9 mouse cellular contexts compared by ENCODE assay signal in genomic region chr13:83573327-83573726, GRCm38 (mm10).
A peak's percentile ranks its signal among the peaks of the same experiment; 100 is the strongest.
DNase-seq lines count a peak whose midpoint lies in the region; ATAC-seq lines count a peak whose summit lies in the region.
"Had no signal": no experiment of that assay in that cellular context is flagged by ENCODE, and none has a peak within 500 bp of the region (broad histone marks: within the 10 kb centered on the region; RNA-seq: fewer than 3 reads in every experiment).

No protein-coding gene starts in this region.

- no peak for DNase-seq in lung, postnatal 4 days
- DNase-seq in adrenal gland, postnatal 10 days, result peak; percentile 57
- peak; percentile 52 for DNase-seq in heart, adult 8-10 months (ENCODE audit: low spot score)
- DNase-seq in yolk sac, embryonic 10.5 days (ENCODE audit: low spot score), result no peak
- no peak for DNase-seq in cerebellum, adult 11-12 months

- H3K9ac ChIP-seq in lung, embryonic 15.5 days, result no peak overlapping the region
- H3K9ac ChIP-seq in liver, embryonic 16.5 days (ENCODE audit: low read depth, low read length), result no peak overlapping the region
- H3K9ac ChIP-seq: embryonic facial prominence, embryonic 15.5 days had no signal

- H3K27ac ChIP-seq in lung, embryonic 15.5 days, result peak overlapping the region; percentile 55
- no peak overlapping the region for H3K27ac ChIP-seq in liver, embryonic 16.5 days (ENCODE audit: low read length)
- H3K27ac ChIP-seq: embryonic facial prominence, embryonic 15.5 days had no signal

- peaks cover 22% of the 10 kb centered on the region for H3K4me1 ChIP-seq in lung, embryonic 15.5 days
- H3K4me1 ChIP-seq in liver, embryonic 16.5 days (ENCODE audit: control insufficient read depth, low read depth, low read length), result peaks cover 8% of the 10 kb centered on the region

- H3K27me3 ChIP-seq in lung, embryonic 15.5 days, result no peaks in the 10 kb centered on the region
- no peaks in the 10 kb centered on the region for H3K27me3 ChIP-seq in liver, embryonic 16.5 days (ENCODE audit: control insufficient read depth, insufficient read depth, low read depth, low read length)
- H3K27me3 ChIP-seq: embryonic facial prominence, embryonic 15.5 days had no signal

- 66% methylated on average over 4 of the region's 4 CpGs for WGBS in lung, embryonic 15.5 days
- 31% methylated on average over 4 of the region's 4 CpGs for WGBS in liver, embryonic 16.5 days (ENCODE audit: insufficient replicate concordance)

- no peak overlapping the region for H3K4me2 ChIP-seq in lung, embryonic 15.5 days
- no peak overlapping the region for H3K4me2 ChIP-seq in liver, embryonic 16.5 days (ENCODE audit: low read depth, low read length)
- H3K4me2 ChIP-seq: embryonic facial prominence, embryonic 15.5 days had no signal

- ATAC-seq in lung, embryonic 15.5 days (ENCODE audit: borderline replicate concordance, extremely low read depth, low FRiP score, low TSS enrichment), result no peak
- ATAC-seq in liver, embryonic 16.5 days (ENCODE audit: low read depth), result 0 out of 2 replicates have a peak, but pooled peaks have one; percentile 24
- ATAC-seq in monocyte, adult 5-6 weeks (replicated peaks; ENCODE audit: insufficient number of reproducible peaks, low FRiP score, low TSS enrichment, poor library complexity, severe bottlenecking), result no peak

- H3K9me3 ChIP-seq in lung, embryonic 15.5 days, result no peaks in the 10 kb centered on the region
- no peaks in the 10 kb centered on the region for H3K9me3 ChIP-seq in liver, embryonic 16.5 days (replicated peaks; ENCODE audit: control insufficient read depth, low read length)
- H3K9me3 ChIP-seq: embryonic facial prominence, embryonic 15.5 days had no signal

- no peaks in the 10 kb centered on the region for H3K36me3 ChIP-seq in lung, embryonic 15.5 days
- no peaks in the 10 kb centered on the region for H3K36me3 ChIP-seq in liver, embryonic 16.5 days (ENCODE audit: control insufficient read depth, insufficient read depth)
- H3K36me3 ChIP-seq: embryonic facial prominence, embryonic 15.5 days had no signal

- H3K4me3 ChIP-seq in lung, embryonic 15.5 days, result no peak overlapping the region
- H3K4me3 ChIP-seq in liver, embryonic 16.5 days (ENCODE audit: low read depth, low read length), result no peak overlapping the region
- H3K4me3 ChIP-seq: embryonic facial prominence, embryonic 15.5 days had no signal

Comparison
In these comparisons a context has a peak if more than half of its experiments do, and no peak if none do; other contexts are left out.
1. DNase-seq: peak in adrenal gland, postnatal 10 days (single experiment) and heart, adult 8-10 months (single experiment); none in lung, postnatal 4 days (0 of 2), yolk sac, embryonic 10.5 days (single experiment) and cerebellum, adult 11-12 months (single experiment).